Mouse (Mus musculus): ENCODE results near the gene Tmem216. TPM values are rescaled to one million over a fixed set of nuclear protein-coding genes. Genes with fewer than 3 reads are reported as not detected.

Gene Tmem216
- polyA plus RNA-seq, 1 experiment from 2014 or later = 46.6 TPM

Other genes with a start within 250 kb of the Tmem216 start
- 8.8 and 10.3 TPM in 2 replicates for gene Syt7, start 167.1 kb downstream of the Tmem216 start, polyA plus RNA-seq (2015; fragmentation: Nextera tagmentation; extraction: Ambion mirVana)
- gene Lrrc10b, start 98.8 kb downstream of the Tmem216 start, polyA plus RNA-seq (2015; fragmentation: Nextera tagmentation; extraction: Ambion mirVana) = 0.97 and 1.3 TPM in 2 replicates
- 2.4 and 2.7 TPM in 2 replicates for gene Ppp1r32, start 73.3 kb downstream of the Tmem216 start, polyA plus RNA-seq (2015; fragmentation: Nextera tagmentation; extraction: Ambion mirVana)
- 40.8 and 57.9 TPM in 2 replicates for gene Cpsf7, start 31.0 kb downstream of the Tmem216 start, polyA plus RNA-seq (2015; fragmentation: Nextera tagmentation; extraction: Ambion mirVana)
- gene Sdhaf2, start 30.1 kb downstream of the Tmem216 start, polyA plus RNA-seq (2015; fragmentation: Nextera tagmentation; extraction: Ambion mirVana) = 69.0 and 74.0 TPM in 2 replicates
- 22.1 and 22.4 TPM in 2 replicates for gene Cyb561a3, start 20.9 kb upstream of the Tmem216 start, polyA plus RNA-seq (2015; fragmentation: Nextera tagmentation; extraction: Ambion mirVana)
- gene Tmem138, start 21.1 kb upstream of the Tmem216 start, polyA plus RNA-seq (2015; fragmentation: Nextera tagmentation; extraction: Ambion mirVana) = 36.2 and 41.4 TPM in 2 replicates
- gene Ddb1, start 49.1 kb upstream of the Tmem216 start, polyA plus RNA-seq (2015; fragmentation: Nextera tagmentation; extraction: Ambion mirVana) = 203 and 237 TPM in 2 replicates
- gene Tkfc, start 49.4 kb upstream of the Tmem216 start, polyA plus RNA-seq (2015; fragmentation: Nextera tagmentation; extraction: Ambion mirVana) = 24.4 and 26.3 TPM in 2 replicates
- 1.2 and 1.5 TPM in 2 replicates for gene Vwce, start 78.0 kb upstream of the Tmem216 start, polyA plus RNA-seq (2015; fragmentation: Nextera tagmentation; extraction: Ambion mirVana)
- gene Pga5, start 121.8 kb upstream of the Tmem216 start, polyA plus RNA-seq (2015; fragmentation: Nextera tagmentation; extraction: Ambion mirVana) = not detected in 2 replicates
- 27.7 and 35.0 TPM in 2 replicates for gene Vps37c, start 132.5 kb upstream of the Tmem216 start, polyA plus RNA-seq (2015; fragmentation: Nextera tagmentation; extraction: Ambion mirVana)
- gene Cd5, start 182.8 kb upstream of the Tmem216 start, polyA plus RNA-seq (2015; fragmentation: Nextera tagmentation; extraction: Ambion mirVana) = 0.09 and 0.28 TPM in 2 replicates

Measured in hindbrain, embryonic 16.5 days (tissue).